Mouse (Mus musculus): ENCODE results near the gene Zfand2a. TPM values are rescaled to one million over a fixed set of nuclear protein-coding genes. Genes with fewer than 3 reads are reported as not detected.

The Zfand2a gene
- 11.2 and 12.7 TPM in 2 replicates for polyA plus RNA-seq (2016; fragmentation: Nextera tagmentation; extraction: Ambion mirVana)

- H3K9ac ChIP-seq: peak within 1 kb of the TSS; percentile 84
Observed at GRCm38 (mm10) chr5:139484185-139484814, at the start of gene Zfand2a. Zfand2a (minus strand) TSS chr5:139484549.

GRCm38 (mm10) chr5:139528851-139529250 lies 44.5 kb upstream of the Zfand2a start:
- H3K4me3 ChIP-seq: no peak overlapping the region
- H3K36me3 ChIP-seq: no peaks in the 10 kb centered on the region
- H3K9me3 ChIP-seq (replicated peaks): 0 out of 2 replicates have a peak, but pooled peaks cover 2% of the 10 kb centered on the region
- no peak overlapping the region for H3K4me2 ChIP-seq
- H3K9ac ChIP-seq: no peak overlapping the region
- WGBS: 60% methylated on average over 7 of the region's 7 CpGs
- H3K27ac ChIP-seq (ENCODE audit: poor library complexity, severe bottlenecking): no peak overlapping the region
- peaks cover 58% of the 10 kb centered on the region for H3K27me3 ChIP-seq (replicated peaks)
- no peaks in the 10 kb centered on the region for H3K4me1 ChIP-seq (replicated peaks)
- ATAC-seq (ENCODE audit: insufficient number of reproducible peaks, low FRiP score): no peak

More at GRCm38 (mm10) chr5:139484185-139484814, at the start of gene Zfand2a:
- Histone ChIP-seq H3K4me2 (peak within 1 kb of the TSS; percentile 90), H3K4me3 (peak within 1 kb of the TSS; percentile 80), H3K36me3 (peaks cover 30% of the 10 kb centered on the region), H3K9me3 (replicated peaks) (peaks cover 7% of the 10 kb centered on the region), H3K4me1 (replicated peaks) (peaks cover 13% of the 10 kb centered on the region), H3K27me3 (replicated peaks) (no peaks in the 10 kb centered on the region), H3K27ac (ENCODE audit: poor library complexity, severe bottlenecking) (peak within 1 kb of the TSS; percentile 75)
- WGBS: under 1% methylated on average over 42 of the region's 42 CpGs
- peak; percentile 97 for ATAC-seq (ENCODE audit: insufficient number of reproducible peaks, low FRiP score)

GRCm38 (mm10) chr5:139521987-139522386 lies 37.6 kb upstream of the Zfand2a start:
- H3K27ac ChIP-seq (ENCODE audit: poor library complexity, severe bottlenecking): no peak overlapping the region
- WGBS: 70% methylated on average over 10 of the region's 10 CpGs
- no peak for ATAC-seq (ENCODE audit: insufficient number of reproducible peaks, low FRiP score)

GRCm38 (mm10) chr5:139520069-139520834 lies 35.9 kb upstream of the Zfand2a start:
- Histone ChIP-seq H3K36me3 (no peaks in the 10 kb centered on the region), H3K27ac (ENCODE audit: poor library complexity, severe bottlenecking) (peak overlapping the region; percentile 63), H3K9me3 (replicated peaks) (0 out of 2 replicates have a peak, but pooled peaks cover 3% of the 10 kb centered on the region), H3K4me1 (replicated peaks) (peaks cover 25% of the 10 kb centered on the region), H3K4me3 (no peak overlapping the region), H3K27me3 (replicated peaks) (peaks cover 16% of the 10 kb centered on the region), H3K9ac (no peak overlapping the region), H3K4me2 (peak overlapping the region; percentile 14; the same call in 1 of the 2 replicates)
- WGBS: 28% methylated on average over 14 of the region's 14 CpGs
- ATAC-seq (ENCODE audit: insufficient number of reproducible peaks, low FRiP score): peak; percentile 56

More at GRCm38 (mm10) chr5:139521987-139522386, 37.6 kb upstream of the Zfand2a start:
- H3K4me2 ChIP-seq: no peak overlapping the region
- H3K4me3 ChIP-seq: no peak overlapping the region
- no peaks in the 10 kb centered on the region for H3K36me3 ChIP-seq
- H3K9ac ChIP-seq: no peak overlapping the region
- H3K4me1 ChIP-seq (replicated peaks): peaks cover 25% of the 10 kb centered on the region
- peaks cover 6% of the 10 kb centered on the region; the same call in 1 of the 2 replicates for H3K27me3 ChIP-seq (replicated peaks)
- 0 out of 2 replicates have a peak, but pooled peaks cover 3% of the 10 kb centered on the region for H3K9me3 ChIP-seq (replicated peaks)

- H3K4me1 ChIP-seq (replicated peaks): peaks cover 17% of the 10 kb centered on the region
- no peak for ATAC-seq (ENCODE audit: insufficient number of reproducible peaks, low FRiP score)
- no peaks in the 10 kb centered on the region for H3K36me3 ChIP-seq
- H3K27me3 ChIP-seq (replicated peaks): peaks cover 15% of the 10 kb centered on the region
- no peaks in the 10 kb centered on the region; the same call in 1 of the 2 replicates for H3K9me3 ChIP-seq (replicated peaks)
- H3K4me2 ChIP-seq: no peak overlapping the region
- no peak overlapping the region for H3K9ac ChIP-seq
- WGBS: 36% methylated on average over 11 of the region's 11 CpGs
- no peak overlapping the region for H3K27ac ChIP-seq (ENCODE audit: poor library complexity, severe bottlenecking)
- H3K4me3 ChIP-seq: no peak overlapping the region
Observed at GRCm38 (mm10) chr5:139516281-139516680, 31.9 kb upstream of the Zfand2a start.

- Histone ChIP-seq H3K27ac (ENCODE audit: poor library complexity, severe bottlenecking) (no peak overlapping the region), H3K9me3 (replicated peaks) (no peaks in the 10 kb centered on the region; the same call in 1 of the 2 replicates), H3K36me3 (no peaks in the 10 kb centered on the region), H3K9ac (no peak overlapping the region), H3K27me3 (replicated peaks) (peaks cover 39% of the 10 kb centered on the region), H3K4me1 (replicated peaks) (no peaks in the 10 kb centered on the region), H3K4me3 (no peak overlapping the region), H3K4me2 (no peak overlapping the region)
- no peak for ATAC-seq (ENCODE audit: insufficient number of reproducible peaks, low FRiP score)
- 76% methylated on average over 4 of the region's 4 CpGs for WGBS
Observed at GRCm38 (mm10) chr5:139512201-139512600, 27.9 kb upstream of the Zfand2a start.

GRCm38 (mm10) chr5:139510682-139511366 lies 26.5 kb upstream of the Zfand2a start:
- H3K4me1 ChIP-seq (replicated peaks): no peaks in the 10 kb centered on the region
- H3K9me3 ChIP-seq (replicated peaks): no peaks in the 10 kb centered on the region; the same call in 1 of the 2 replicates
- WGBS: 18% methylated on average over 17 of the region's 17 CpGs
- H3K4me2 ChIP-seq: no peak overlapping the region
- H3K4me3 ChIP-seq: no peak overlapping the region
- no peak overlapping the region for H3K27ac ChIP-seq (ENCODE audit: poor library complexity, severe bottlenecking)
- peaks cover 40% of the 10 kb centered on the region for H3K27me3 ChIP-seq (replicated peaks)
- H3K36me3 ChIP-seq: no peaks in the 10 kb centered on the region
- ATAC-seq (ENCODE audit: insufficient number of reproducible peaks, low FRiP score): no peak
- H3K9ac ChIP-seq: no peak overlapping the region

GRCm38 (mm10) chr5:139506207-139506606 lies 21.9 kb upstream of the Zfand2a start:
- Histone ChIP-seq H3K9ac (no peak overlapping the region), H3K27ac (ENCODE audit: poor library complexity, severe bottlenecking) (no peak overlapping the region), H3K36me3 (no peaks in the 10 kb centered on the region), H3K4me1 (replicated peaks) (no peaks in the 10 kb centered on the region), H3K4me3 (no peak overlapping the region), H3K4me2 (no peak overlapping the region), H3K9me3 (replicated peaks) (no peaks in the 10 kb centered on the region), H3K27me3 (replicated peaks) (peaks cover 59% of the 10 kb centered on the region)
- 20% methylated on average over 5 of the region's 5 CpGs for WGBS
- no peak for ATAC-seq (ENCODE audit: insufficient number of reproducible peaks, low FRiP score)

GRCm38 (mm10) chr5:139505073-139505606 lies 20.8 kb upstream of the Zfand2a start:
- no peak for ATAC-seq (ENCODE audit: insufficient number of reproducible peaks, low FRiP score)
- Histone ChIP-seq H3K36me3 (no peaks in the 10 kb centered on the region), H3K4me1 (replicated peaks) (no peaks in the 10 kb centered on the region), H3K27me3 (replicated peaks) (peaks cover 58% of the 10 kb centered on the region), H3K9ac (no peak overlapping the region), H3K4me2 (no peak overlapping the region), H3K4me3 (no peak overlapping the region), H3K27ac (ENCODE audit: poor library complexity, severe bottlenecking) (no peak overlapping the region), H3K9me3 (replicated peaks) (no peaks in the 10 kb centered on the region)
- WGBS: 8% methylated on average over 12 of the region's 14 CpGs

- no peak for ATAC-seq (ENCODE audit: insufficient number of reproducible peaks, low FRiP score)
- 74% methylated on average over 14 of the region's 14 CpGs for WGBS
- Histone ChIP-seq H3K4me2 (no peak overlapping the region), H3K4me1 (replicated peaks) (no peaks in the 10 kb centered on the region), H3K36me3 (no peaks in the 10 kb centered on the region), H3K4me3 (no peak overlapping the region), H3K27me3 (replicated peaks) (peaks cover 54% of the 10 kb centered on the region), H3K9ac (no peak overlapping the region), H3K9me3 (replicated peaks) (no peaks in the 10 kb centered on the region), H3K27ac (ENCODE audit: poor library complexity, severe bottlenecking) (no peak overlapping the region)
Observed at GRCm38 (mm10) chr5:139502281-139502680, 17.9 kb upstream of the Zfand2a start.

All from heart, embryonic 12.5 days (tissue).